ENCODE assay signal across 37 mouse cellular contexts in the genomic region with DNA sequence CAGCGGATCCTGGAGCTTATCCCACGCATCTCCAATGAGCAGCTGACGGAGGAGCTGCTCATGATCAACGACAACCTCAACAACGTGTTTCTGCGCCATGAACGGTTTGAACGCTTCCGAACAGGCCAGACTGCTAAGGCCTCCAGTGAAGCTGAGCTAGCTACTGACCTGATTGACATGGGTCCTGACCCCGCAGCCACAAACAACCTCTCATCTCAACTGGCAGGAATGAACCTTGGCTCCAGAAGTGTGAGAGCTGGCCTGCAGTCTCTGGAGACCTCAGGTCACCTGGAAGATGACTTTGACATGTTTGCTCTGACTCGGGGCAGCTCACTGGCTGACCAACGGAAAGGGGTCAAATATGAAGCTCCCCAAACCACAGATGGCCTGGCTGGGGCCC. TPM values are rescaled to one million over a fixed set of nuclear protein-coding genes. Genes with fewer than 3 reads are reported as not detected.
"Had no signal": no experiment of that assay in that cellular context is flagged by ENCODE, and none has a peak within 500 bp of the region (broad histone marks: within the 10 kb centered on the region; RNA-seq: fewer than 3 reads in every experiment).

No protein-coding gene starts in this region.

RNA-seq across cellular contexts. Expression of a gene that starts 16.5 kb away (rescaled TPM):
- total RNA-seq: layer of hippocampus, postnatal 36 days; left cerebral cortex, adult 18-20 months; left cerebral cortex, adult 8-10 months; left cerebral cortex, postnatal 14 days; left cerebral cortex, postnatal 36 days; left cerebral cortex, postnatal 4 days; megakaryocyte progenitor cell, adult 5-6 weeks; megakaryocyte, adult 5-6 weeks; megakaryocyte-erythroid progenitor cell, adult 5-6 weeks; midbrain, postnatal 0 days; monocyte, adult 5-6 weeks had no signal
- polyA plus RNA-seq: limb, embryonic 10.5 days; limb, embryonic 11.5 days; limb, embryonic 12.5 days; limb, embryonic 13.5 days; limb, embryonic 14.5 days; limb, embryonic 15.5 days; lung, adult 2 months; lung, embryonic 14.5 days; lung, embryonic 15.5 days; lung, embryonic 16.5 days; lung, postnatal 0 days; macrophage; midbrain, embryonic 10.5 days; midbrain, embryonic 11.5 days; midbrain, embryonic 12.5 days; midbrain, embryonic 13.5 days; midbrain, embryonic 14.5 days; midbrain, embryonic 15.5 days; midbrain, embryonic 16.5 days; midbrain, postnatal 0 days; myocyte; neural tube, embryonic 11.5 days; neural tube, embryonic 12.5 days; neural tube, embryonic 13.5 days had no signal

RNA-seq across cellular contexts. Expression of a gene that starts 22.4 kb away (rescaled TPM):
- total RNA-seq: layer of hippocampus, postnatal 36 days; left cerebral cortex, adult 18-20 months; left cerebral cortex, adult 2 months; left cerebral cortex, adult 8-10 months; left cerebral cortex, postnatal 10 days; left cerebral cortex, postnatal 14 days; left cerebral cortex, postnatal 25 days; left cerebral cortex, postnatal 36 days; left cerebral cortex, postnatal 4 days; midbrain, postnatal 0 days had no signal
- polyA plus RNA-seq: limb, embryonic 10.5 days; limb, embryonic 11.5 days; limb, embryonic 12.5 days; limb, embryonic 13.5 days; limb, embryonic 14.5 days; limb, embryonic 15.5 days; lung, embryonic 14.5 days; lung, embryonic 15.5 days; lung, embryonic 16.5 days; lung, postnatal 0 days; macrophage; midbrain, embryonic 10.5 days; midbrain, embryonic 11.5 days; midbrain, embryonic 12.5 days; midbrain, embryonic 13.5 days; midbrain, embryonic 14.5 days; midbrain, embryonic 15.5 days; midbrain, embryonic 16.5 days; midbrain, postnatal 0 days; neural tube, embryonic 11.5 days; neural tube, embryonic 12.5 days; neural tube, embryonic 13.5 days had no signal
